Mouse (Mus musculus): Measurements from ENCODE around the gene Nup50.

Gene Nup50

GRCm38 (mm10) chr15:84950053-84950452, 26.8 kb downstream of the Nup50 start:
- no peak for DNase-seq (ENCODE audit: low spot score)

GRCm38 (mm10) chr15:84953259-84953658, 30.0 kb downstream of the Nup50 start:
- DNase-seq (ENCODE audit: low spot score), result no peak

GRCm38 (mm10) chr15:84957851-84958250, 34.6 kb downstream of the Nup50 start:
- DNase-seq (ENCODE audit: low spot score), result no peak

GRCm38 (mm10) chr15:84958331-84958730, 35.1 kb downstream of the Nup50 start:
- DNase-seq (ENCODE audit: low spot score), result no peak

- no peak for DNase-seq (ENCODE audit: low spot score)
These were observed 36.7 kb downstream of the Nup50 start for GRCm38 (mm10) chr15:84959891-84960290.

GRCm38 (mm10) chr15:84960692-84961091, 37.5 kb downstream of the Nup50 start:
- no peak for DNase-seq (ENCODE audit: low spot score)

GRCm38 (mm10) chr15:84962518-84962917, 39.3 kb downstream of the Nup50 start:
- no peak for DNase-seq (ENCODE audit: low spot score)

GRCm38 (mm10) chr15:84964771-84965170, 41.6 kb downstream of the Nup50 start:
- DNase-seq (ENCODE audit: low spot score), result no peak

- peak; percentile 34 for DNase-seq (ENCODE audit: low spot score)
These were observed 42.6 kb downstream of the Nup50 start for GRCm38 (mm10) chr15:84965575-84966360.

GRCm38 (mm10) chr15:84968534-84968933, 45.3 kb downstream of the Nup50 start:
- no peak for DNase-seq (ENCODE audit: low spot score)

GRCm38 (mm10) chr15:84972860-84973543, 49.8 kb downstream of the Nup50 start:
- DNase-seq (ENCODE audit: low spot score), result no peak

GRCm38 (mm10) chr15:84973544-84973871, 50.3 kb downstream of the Nup50 start:
- no peak for DNase-seq (ENCODE audit: low spot score)

GRCm38 (mm10) chr15:84975729-84976128, 52.5 kb downstream of the Nup50 start:
- DNase-seq (ENCODE audit: low spot score), result no peak

GRCm38 (mm10) chr15:84981609-84982313, 58.5 kb downstream of the Nup50 start:
- no peak for DNase-seq (ENCODE audit: low spot score)

GRCm38 (mm10) chr15:84982888-84983287, 59.7 kb downstream of the Nup50 start:
- DNase-seq (ENCODE audit: low spot score), result no peak

- no peak for DNase-seq (ENCODE audit: low spot score)
These were observed 60.5 kb downstream of the Nup50 start for GRCm38 (mm10) chr15:84983721-84984120.

- no peak for DNase-seq (ENCODE audit: low spot score)
These were observed 62.4 kb downstream of the Nup50 start for GRCm38 (mm10) chr15:84985516-84986160.

- DNase-seq (ENCODE audit: low spot score), result no peak
These were observed 63.2 kb downstream of the Nup50 start for GRCm38 (mm10) chr15:84986171-84987019.

GRCm38 (mm10) chr15:84987020-84987815, 64.0 kb downstream of the Nup50 start:
- no peak for DNase-seq (ENCODE audit: low spot score)

Data from c-Kit-positive CD71-positive TER-119-positive erythroid progenitor cells, embryonic 14.5 days (primary cell).